Mouse (Mus musculus): ENCODE measurements around the gene Atxn7l1.

- TF ChIP-seq POLR2A (IDR thresholded peaks at IDR 0.05; ENCODE audit: borderline replicate concordance, low read depth, low read length) = no peak
- no peak for TF ChIP-seq CTCF (IDR thresholded peaks at IDR 0.05; ENCODE audit: low read depth, low read length)
These were observed 18.8 kb upstream of the Atxn7l1 start for GRCm38 (mm10) chr12:33128702-33129101.

Measured in bone marrow macrophage, adult 2 months (primary cell).